Mouse (Mus musculus): ENCODE results near the gene Poc1b. TPM values are rescaled to one million over a fixed set of nuclear protein-coding genes. Genes with fewer than 3 reads are reported as not detected.

The Poc1b gene
- total RNA-seq, 2 experiments from 2014 or later = 4.9 to 7.2 TPM

DNA sequence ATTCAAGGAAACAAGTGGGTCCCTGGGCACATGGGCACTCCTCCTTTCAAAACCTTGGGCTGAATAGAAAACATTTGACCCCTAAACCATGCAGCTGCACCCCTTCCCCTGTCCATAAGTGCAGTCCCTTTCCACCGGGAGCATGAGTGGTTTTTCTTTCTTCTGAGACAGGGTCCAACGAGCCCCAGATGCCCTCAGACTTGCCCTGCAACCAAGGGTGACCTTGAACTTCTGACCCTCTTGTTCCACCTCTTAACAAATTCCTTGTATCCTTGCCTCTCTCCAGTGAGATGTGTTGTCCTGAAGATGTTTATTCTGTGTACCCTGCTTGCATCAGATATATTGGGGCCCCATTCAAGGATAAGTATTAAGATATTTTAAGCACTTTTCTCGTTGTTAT lies 6.7 kb downstream of the Poc1b start:
- intact Hi-C loops (cut with DNase I) = no loop called here
- DNase-seq = no peak

GRCm38 (mm10) chr10:99114295-99114694 lies 7.5 kb downstream of the Poc1b start:
- intact Hi-C loops (cut with DNase I) = no loop called here

DNA sequence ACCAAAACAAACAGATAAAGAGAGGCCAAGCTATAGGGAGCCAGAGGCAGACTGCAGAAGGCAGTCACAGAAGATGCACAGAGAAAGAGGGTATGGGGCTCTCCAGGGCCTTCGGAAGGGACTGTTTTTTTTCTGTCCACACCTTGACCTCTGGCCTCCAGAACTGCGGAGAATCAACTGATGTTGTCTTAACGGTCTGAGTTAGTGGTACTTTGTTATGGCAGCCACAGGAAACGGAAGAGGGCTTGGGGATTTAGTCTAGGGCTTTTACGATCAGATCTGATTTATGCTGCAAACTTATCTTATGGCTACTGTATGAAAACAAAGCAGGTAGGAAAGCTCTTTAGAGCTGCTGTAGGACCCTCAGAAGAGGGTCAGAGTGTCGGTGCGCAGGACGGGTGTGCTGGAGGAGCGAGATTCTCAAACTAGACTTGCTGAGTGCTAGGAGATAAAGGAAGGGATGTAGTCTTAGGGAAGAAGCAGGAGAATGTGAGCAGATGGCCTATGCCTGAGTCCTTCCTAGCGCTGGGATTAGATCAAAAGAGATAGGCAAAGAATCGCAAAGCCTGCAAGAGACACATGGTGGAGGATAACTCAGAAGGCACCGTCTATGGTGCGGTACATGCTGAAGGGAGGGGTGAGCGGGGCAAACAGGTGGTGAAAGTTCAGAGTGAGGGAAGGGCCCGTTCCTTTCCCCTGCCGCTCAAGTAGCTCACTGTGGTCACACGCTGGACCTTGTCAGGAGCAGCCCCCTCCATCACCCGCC lies 8.8 kb downstream of the Poc1b start:
- intact Hi-C loops (cut with DNase I) = no loop called here

More at GRCm38 (mm10) chr10:99114295-99114694, 7.5 kb downstream of the Poc1b start:
- no peak for DNase-seq

DNA sequence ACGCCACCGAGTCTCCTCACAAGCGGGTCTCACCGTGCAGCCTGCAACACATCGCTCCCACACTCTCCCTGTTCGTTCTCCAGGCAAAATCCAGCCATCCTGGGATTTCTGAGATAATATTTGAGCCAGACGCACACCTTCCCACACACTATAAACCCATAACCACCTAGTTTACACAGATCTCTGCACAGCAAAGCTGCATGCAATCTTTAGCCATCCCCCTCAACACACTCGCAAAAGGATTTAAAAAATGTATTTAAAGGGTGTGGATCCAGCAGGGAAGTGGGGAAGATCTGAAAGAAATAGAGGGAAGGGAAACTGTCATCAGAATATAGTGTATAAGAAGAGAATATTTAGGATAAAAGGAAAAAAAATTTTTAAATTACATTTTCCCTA lies 9.4 kb downstream of the Poc1b start:
- DNase-seq = no peak
- intact Hi-C loops (cut with DNase I) = no loop called here

More for the DNA sequence above, 8.8 kb downstream of the Poc1b start:
- no peak for DNase-seq

GRCm38 (mm10) chr10:99116650-99117615 lies 10.1 kb downstream of the Poc1b start:
- no peak for DNase-seq

DNA sequence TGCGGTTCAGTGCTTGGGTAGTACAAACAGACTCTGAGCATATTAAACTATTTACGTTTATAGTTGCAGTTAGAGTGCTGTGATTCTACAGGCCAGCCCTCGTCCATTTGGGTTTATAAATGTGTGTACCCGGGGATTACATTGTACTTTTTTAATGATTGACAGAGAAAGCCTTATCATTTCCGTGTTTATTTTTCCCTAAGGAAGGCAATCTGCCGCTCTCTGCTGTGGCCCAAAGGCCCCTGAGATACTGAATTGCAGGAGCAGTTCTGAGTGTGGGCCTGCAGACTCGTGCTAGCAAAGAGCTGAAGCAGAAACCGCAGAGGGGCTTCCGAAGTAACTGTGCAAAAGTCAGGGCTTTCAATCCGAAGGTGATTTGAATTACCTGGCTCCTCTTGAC lies 11.0 kb downstream of the Poc1b start:
- DNase-seq = no peak
- intact Hi-C loops (cut with DNase I) = no loop called here

More at GRCm38 (mm10) chr10:99116650-99117615, 10.1 kb downstream of the Poc1b start:
- intact Hi-C loops (cut with DNase I) = no loop called here

- no peak for DNase-seq
- intact Hi-C loops (cut with DNase I) = no loop called here
Observed at GRCm38 (mm10) chr10:99118697-99119096, 11.9 kb downstream of the Poc1b start.

GRCm38 (mm10) chr10:99119471-99119870 lies 12.6 kb downstream of the Poc1b start:
- no peak for DNase-seq
- intact Hi-C loops (cut with DNase I) = no loop called here

- intact Hi-C loops (cut with DNase I) = no loop called here
- no peak for DNase-seq
Observed at GRCm38 (mm10) chr10:99126225-99126624, 19.4 kb downstream of the Poc1b start, which contains the start of gene Phxr2. Gene Phxr2, minus strand, starts transcription at chr10:99126325.

- DNase-seq = no peak
- intact Hi-C loops (cut with DNase I) = no loop called here
Observed at GRCm38 (mm10) chr10:99126954-99127353, 20.1 kb downstream of the Poc1b start.

- intact Hi-C loops (cut with DNase I) = no loop called here
- no peak for DNase-seq
Observed at GRCm38 (mm10) chr10:99127691-99128261, 20.9 kb downstream of the Poc1b start.

DNA sequence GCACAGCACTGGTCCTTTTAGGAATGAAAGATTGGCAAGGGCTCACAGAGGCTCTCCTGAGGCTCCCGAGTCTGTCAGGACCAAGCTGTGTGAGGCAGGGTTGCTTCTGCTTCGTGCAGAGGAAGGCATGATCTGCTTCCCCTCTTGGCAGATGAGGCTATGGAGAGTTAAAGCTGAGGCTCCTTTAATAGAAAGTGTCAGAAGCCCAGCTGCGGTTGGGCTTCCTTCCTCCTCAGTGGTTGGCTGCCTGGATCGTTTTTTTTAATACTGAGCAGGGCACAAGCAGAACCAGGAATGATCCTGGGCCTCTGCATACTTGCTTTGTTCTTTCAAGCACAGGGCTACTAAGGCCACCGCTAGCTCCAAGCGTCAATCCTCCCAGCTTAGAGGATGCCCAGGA lies 23.8 kb downstream of the Poc1b start:
- peak in 1 of 2 experiments; percentile 19 for DNase-seq
- intact Hi-C loops (cut with DNase I) = no loop called here

DNA sequence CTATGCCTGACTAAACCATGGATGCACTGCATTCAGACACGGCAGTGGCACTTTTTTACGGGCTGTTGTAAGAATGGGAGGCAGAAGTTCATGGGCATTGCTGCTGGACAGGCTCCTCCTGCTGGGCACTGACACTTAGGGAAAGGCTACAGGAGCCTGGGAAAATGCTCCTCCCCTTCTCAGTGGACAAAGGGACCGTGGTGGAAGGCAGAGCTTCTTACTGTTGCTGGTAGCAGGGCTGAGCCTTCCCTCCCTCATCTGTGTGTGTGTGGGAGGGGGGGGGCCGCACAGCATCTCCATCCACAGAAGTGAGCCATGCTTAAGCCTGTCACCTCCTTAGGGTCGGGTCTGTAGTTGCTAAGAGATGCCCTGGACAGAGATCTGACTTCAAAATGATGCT lies 24.5 kb downstream of the Poc1b start:
- DNase-seq = no peak
- intact Hi-C loops (cut with DNase I) = no loop called here

DNA sequence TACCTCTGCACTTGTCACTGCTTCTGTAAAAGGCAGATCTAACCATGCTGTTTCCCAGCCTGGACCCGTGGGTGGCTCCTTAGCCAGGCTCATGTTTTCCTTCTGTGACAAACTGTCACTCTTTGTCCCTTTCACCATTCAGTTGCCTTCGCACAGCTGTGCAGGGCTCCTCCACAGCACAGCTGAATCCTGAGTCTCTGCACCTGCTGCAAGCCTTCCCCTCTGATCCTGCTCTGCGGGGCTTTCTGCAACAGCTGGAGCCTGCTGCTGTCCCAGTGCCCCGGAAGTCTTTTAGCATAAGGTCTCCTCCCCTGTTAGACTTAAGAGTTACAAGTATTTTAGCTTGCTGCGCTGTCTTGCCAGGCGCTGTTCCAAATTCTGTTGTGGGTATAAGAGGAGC lies 25.4 kb downstream of the Poc1b start:
- intact Hi-C loops (cut with DNase I) = no loop called here
- DNase-seq = no peak

DNA sequence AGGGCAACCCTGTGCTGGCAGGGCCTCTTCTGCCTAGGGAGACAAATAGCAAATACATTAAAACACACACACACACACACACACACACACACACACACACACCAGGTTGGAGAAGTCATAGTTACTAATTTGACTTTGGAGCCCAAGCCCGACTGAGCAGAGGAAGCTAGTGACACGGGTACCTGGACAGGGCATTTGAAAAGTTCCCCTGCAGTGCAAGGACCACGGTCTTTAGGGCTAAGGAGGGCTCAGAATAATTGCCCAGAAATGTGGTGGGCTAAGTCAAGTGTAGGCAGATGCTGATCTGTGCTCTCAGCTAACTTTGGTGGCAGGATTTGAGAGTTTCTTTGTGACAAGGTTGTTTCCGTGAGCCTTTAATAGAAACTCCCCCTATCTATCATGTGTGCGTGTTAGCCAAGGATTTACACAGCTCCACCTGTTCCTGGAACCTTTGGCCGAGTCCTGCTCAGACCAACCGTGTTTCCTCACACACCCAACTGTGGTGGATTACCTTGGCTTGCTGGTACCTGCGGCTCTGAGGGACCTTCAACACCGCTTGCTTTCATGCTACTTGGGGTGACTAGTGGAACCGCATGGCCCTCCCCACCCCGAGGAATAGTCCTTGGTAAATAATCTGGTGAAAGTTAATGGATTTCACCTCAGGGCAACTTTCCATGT lies 25.9 kb downstream of the Poc1b start:
- no peak for DNase-seq
- intact Hi-C loops (cut with DNase I) = no loop called here

DNA sequence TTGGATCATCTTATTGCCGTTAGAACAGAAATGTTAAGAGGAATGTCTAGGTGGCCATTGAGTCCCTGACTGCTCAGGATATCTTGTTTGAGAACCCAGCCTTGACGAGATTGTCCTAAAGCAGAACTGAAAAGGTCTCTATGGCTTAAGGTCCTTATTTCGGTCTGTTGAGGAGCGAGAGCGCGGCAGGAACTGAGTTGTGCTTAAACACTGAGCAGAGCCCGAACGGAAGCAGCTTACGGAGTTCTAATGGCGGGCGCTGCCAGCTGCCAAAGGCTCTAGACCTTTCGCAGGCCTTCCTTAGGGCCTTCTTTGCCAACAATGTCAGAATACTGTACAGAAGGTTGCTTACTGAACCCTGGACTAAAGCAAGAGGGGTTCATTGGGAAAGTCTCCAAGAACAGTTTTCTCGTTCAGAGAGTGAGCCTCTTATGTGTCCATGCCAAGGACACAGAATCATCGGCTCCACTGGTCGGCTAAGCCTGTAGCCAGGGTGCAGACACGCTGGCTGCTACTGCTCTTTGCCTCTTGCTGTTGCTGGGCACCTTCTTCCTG lies 26.6 kb downstream of the Poc1b start:
- intact Hi-C loops (cut with DNase I) = no loop called here

DNA sequence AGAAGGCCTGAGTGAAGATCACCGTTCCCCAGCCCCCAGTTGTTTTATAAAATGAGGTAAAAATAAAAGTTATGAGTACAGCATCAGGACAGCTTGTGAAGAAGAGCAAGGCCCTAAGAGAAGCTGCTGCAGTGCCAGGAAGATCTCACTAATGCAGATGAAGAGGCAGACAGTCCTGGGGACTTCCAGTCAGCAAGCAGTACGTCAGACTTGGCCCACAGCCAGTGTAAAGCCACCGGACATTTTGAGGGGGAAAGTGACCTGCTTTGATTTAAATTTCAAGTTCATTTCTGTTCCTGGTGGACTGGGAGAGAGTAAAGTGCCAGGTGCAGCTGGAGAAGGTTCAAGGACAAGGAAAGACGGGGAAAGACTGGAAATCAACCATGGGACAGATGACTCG lies 29.5 kb downstream of the Poc1b start:
- intact Hi-C loops (cut with DNase I) = no loop called here
- DNase-seq = no peak

More for the DNA sequence above, 26.6 kb downstream of the Poc1b start:
- DNase-seq = no peak

DNA sequence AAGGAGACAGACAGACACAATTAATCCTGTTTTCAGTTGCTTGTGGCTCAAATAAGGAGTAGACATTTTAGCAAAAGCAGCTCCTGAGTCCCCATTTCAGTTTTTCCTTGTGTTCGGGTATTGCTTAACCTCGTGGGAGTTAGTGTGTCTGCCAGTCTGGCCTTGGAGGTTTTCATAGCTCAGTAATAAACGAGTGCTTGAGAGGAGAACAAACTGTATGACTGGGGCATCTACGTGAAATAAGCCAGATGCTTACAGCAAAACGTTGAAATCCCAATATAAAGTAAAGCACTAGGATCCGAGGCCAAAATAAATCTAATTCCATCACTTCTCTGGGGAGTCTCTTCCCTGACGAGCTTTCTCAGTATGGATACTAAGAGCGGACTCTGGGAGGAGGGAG lies 38.8 kb downstream of the Poc1b start:
- intact Hi-C loops (cut with DNase I) = no loop called here
- no peak for DNase-seq

DNA sequence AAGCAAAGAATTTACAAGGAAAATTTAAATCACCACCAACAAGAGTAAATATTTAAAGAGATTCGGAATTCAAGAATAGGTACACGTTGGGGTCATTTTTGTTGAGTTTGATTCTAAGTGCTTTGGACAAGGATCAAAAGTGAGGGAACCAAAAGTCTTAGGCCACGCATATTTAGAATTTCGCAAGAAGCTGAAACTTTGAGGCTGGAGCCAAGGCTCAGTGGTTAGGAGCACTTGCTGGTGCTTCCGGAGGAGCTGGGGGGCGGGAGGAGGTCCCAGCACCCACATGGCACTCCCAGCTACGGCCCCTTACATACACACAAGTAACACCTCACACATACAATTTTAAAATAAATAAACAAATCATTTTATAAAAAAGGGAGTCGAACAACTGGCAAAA lies 39.8 kb downstream of the Poc1b start:
- DNase-seq = no peak
- intact Hi-C loops (cut with DNase I) = no loop called here

DNA sequence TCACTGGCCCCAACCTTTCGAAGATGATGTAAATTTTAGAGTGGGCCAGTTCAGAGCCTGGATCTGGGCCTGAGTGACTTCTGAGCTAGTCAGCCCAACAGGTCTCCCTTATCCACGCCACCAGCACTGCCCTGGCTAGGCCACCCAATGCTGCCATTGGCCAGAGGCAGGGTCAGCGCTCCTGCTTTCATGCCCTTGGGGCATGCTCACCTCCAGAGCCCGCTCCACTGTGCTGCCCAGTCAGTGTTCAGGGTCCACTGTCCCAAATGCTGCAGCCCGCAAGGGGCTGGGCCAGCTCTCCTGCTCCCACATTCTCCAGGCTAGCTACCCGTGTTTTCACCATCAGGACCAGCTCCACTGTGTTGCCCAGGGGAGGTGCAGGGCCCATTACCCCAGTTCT lies 43.2 kb downstream of the Poc1b start:
- no peak for DNase-seq
- intact Hi-C loops (cut with DNase I) = no loop called here

Data from heart, postnatal 36 days (tissue).